Mouse (Mus musculus): ENCODE measurements around the gene Gm10217.

Gene Gm10217

DNA sequence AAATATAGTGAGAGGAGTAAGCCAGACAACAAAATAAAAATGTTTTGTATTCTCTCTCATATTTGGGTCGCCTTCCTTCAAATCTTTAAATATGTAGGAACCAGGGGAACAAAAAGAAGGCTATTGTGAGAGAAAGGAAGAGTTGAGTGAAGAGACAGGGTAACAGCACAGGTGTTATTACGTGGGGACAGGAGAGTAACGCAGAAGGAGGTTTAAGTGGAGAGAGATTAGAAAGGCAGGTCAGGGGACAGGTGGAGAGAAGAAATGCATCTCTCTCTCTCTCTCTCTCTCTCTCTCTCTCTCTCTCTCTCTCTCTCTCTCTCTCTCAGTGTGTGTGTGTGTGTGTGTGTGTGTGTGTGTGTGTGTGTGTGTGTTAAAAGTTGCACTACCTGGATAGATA lies at the start of gene Gm10217:
Gene Gm10217 (plus strand): TSS at position 301 of the 400 bp plus-strand sequence.
- in situ Hi-C loops (cut with MboI, MseI) = no loop called here

DNA sequence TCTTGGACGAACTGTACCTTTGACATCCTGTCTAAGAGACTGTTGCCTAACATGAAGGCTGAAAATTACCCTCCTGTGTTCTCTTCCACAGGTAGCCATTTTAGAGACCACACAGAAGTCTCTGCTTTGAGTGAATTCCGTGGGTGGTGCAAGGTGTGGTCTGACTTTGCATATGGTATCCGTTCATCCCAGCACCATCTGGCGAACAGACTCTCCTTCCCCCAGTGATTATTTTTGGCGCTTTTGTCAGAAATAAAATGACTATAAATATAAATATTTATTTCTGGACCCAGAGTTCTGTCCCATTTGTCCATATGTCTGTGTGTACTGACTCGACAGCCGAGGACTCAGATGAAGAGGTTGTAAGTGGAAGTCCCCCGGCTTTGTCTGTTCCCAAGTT lies 39.3 kb upstream of the Gm10217 start:
- in situ Hi-C loops (cut with MboI, MseI) = no loop called here

DNA sequence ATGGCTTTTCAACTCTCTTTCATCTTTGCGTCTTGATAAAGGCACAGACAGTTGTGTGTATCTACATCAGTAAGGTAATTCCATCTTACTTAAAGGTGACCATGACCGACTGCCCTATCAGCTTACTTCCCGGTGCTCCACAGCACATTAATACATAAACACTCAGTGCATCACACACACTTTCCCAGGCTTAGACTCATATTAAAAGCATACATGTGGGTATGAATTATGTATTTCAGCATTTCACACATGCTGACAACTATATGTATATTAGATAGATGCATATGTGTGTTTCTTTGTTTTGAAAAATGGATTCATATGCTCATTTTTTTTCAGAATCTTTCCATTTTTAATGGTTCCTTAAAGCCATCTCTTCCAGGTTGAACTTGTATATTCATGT lies 23.8 kb upstream of the Gm10217 start:
- in situ Hi-C loops (cut with MboI, MseI) = no loop called here

DNA sequence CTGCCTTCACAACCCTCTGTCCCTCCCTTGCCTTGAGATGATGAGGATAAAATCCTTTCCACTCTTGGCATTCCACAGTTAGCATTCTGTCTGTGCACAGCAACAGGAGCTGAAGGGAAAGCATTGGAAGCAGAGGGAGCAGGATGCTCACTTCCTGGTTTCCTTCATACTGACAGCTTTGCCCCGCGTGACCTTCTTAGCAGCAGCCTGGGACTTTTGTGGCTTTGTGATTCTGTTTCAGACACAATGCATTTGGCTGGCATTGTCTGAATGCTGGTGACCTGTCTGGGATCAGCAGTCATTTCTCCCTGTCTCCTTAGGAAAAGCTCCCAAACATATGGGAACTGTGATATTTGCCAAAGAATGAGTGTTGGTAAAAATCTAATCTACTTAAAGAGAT lies 4.8 kb upstream of the Gm10217 start:
- in situ Hi-C loops (cut with MboI, MseI) = no loop called here

DNA sequence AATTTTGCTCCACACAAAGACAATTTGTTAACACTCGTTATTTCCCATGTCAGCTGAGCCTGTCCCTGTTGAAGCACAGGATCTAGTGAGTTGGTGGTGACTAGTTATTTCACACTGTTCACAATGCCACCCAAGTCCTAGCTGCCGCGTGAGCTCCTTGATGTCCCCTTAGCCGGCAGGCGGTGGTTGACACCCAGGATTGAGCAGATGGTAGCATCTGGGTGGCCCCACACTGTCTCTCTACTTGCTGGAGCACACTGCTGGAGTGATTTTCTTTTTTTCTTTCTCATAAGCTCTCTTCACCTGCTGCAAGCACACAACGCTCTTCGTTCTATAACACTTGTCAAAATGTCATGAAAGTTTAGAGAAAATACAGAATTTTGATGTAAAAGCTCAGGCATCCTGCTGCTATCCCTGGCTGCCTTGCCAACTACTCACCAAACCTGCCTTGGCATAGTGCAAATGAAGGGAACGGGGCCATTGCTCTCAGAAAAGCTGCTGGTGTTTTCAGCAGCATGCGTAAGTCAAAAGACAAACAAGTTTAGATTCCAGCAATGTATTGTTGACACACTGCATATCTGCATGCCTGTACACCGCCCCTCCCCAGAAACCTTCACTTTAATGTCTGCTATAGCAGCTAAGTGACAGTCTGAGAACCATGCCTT lies 3.4 kb upstream of the Gm10217 start:
- in situ Hi-C loops (cut with MboI, MseI) = no loop called here

DNA sequence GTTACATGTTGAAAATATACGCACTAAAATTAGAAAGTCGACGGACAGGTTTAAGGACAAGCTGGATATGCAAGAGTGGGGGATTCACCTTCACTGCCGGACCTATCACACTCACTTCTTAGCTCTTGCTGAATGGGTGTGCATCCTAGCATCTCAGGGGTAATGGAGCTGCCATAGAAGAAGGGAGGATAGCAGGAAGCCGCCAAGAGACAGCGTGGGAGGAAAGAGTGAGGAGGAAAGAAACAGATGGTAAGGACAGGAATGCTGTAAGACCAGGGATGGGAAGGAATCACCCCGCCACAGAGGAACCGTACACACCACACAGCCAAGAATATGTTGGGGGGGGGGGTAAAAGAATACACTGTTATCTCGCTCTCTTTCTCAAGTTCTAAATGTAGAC lies 1.1 kb downstream of the Gm10217 start:
- in situ Hi-C loops (cut with MboI, MseI) = no loop called here

DNA sequence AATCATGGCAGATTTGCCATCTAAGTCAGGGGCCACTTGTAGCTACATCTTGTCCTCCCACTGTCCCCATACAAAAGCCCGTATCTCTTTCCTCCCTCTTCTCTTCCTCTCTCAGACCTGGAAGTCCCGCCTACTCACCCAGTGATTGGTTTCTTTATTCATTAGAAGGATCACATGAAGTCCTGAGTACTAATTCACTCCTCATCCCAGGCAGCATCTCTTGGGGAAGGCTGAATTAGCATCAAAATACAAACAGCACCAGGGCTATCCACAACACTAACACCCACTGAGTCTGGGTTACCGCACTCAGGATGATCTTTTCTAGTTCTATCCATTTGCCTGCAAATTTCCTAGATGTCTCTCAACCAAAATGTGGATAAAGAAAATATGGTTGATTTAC lies 4.0 kb downstream of the Gm10217 start:
- in situ Hi-C loops (cut with MboI, MseI) = no loop called here

DNA sequence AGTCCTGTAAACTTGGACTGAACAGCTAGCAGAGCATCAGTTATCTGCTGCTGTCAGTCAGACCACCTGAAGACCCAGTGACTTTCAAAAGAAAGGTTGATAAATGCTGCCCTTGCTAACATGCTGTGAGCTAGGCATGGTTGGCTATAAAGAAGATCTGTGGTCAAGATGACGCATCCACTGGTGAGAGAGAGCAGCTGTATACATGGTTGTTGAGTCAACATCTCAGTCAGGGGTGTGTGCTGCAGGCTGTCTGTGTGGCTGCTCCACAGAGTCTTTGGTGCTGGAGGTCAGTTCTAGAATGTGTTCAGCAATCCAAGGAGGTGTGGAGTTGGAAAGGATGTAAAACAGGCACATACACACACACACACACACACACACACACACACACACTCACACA lies 12.2 kb downstream of the Gm10217 start:
- in situ Hi-C loops (cut with MboI, MseI) = no loop called here

DNA sequence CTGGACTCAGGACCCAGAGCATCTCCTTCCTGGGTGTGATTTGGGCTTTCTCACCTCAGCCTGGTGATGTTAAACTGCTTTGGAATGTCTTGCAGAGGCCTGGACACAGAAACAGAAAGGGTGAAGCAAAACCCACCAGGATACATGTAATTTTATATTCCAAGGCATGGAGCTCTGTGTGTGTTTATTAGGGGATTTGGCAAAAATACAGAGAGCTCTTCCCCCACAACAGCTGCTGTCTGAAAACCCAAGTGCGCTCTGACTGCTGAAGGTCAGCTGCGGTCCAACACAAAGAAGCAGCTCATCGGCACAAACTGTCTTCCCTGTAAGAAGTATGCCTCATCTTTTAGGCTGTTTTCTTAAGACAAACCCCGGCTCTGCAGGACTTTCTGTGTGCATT lies 15.9 kb downstream of the Gm10217 start:
- in situ Hi-C loops (cut with MboI, MseI) = no loop called here

DNA sequence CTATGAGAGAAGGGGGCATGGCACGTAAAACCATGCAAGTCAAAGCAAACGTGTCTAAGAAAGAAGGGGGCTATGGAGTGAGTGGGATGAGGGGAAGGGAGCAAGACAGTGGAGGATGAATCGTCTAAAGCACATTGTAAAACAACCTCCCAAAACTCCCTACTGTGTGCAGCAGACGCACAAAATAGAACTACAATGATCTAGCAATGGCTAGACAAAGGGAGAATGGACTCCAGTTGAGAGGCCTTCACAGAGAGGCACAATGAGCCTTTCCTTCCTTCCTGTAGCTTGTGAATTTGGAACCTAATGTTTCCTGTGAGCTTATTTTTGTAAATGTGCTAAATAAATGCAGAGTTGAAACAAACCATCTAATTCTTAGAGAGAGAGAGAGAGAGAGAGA lies 22.7 kb downstream of the Gm10217 start:
- in situ Hi-C loops (cut with MboI, MseI) = no loop called here

DNA sequence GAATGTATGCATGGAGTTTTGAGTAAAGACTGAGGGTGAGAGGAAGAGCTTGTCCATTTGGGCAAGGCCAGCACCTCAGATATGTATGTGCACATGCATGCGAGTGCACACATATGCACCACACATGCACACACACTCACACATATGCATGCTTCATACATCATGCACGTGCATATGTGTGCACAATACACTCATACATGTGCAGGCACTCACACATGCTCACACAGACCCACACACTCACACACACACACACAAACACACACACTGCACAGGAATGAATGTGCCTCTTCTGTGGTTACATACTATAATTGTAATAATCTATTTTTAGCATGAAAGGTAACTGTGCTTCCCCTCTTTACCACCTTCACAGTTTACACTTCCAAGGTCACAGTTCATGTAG lies 35.1 kb downstream of the Gm10217 start:
- in situ Hi-C loops (cut with MboI, MseI) = no loop called here

DNA sequence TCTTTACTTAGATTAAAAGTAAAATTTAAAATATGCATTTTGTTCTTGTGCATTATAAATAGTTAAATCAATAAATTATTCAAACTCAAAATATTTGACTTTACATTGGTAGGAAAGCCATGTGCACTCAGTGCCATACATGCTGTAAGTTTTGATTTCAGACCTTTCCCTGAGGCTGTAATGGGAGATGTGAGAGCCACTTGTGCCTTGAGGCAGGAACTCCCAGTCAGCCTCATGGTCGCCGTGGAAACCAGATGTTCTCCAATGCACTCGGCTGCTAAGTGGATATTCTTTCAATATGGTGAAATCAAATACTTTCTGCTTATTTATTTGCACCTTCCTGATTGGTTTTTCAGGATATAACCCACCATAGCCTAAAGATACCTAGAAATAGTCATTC lies 35.6 kb downstream of the Gm10217 start:
- in situ Hi-C loops (cut with MboI, MseI) = no loop called here

Measured in regulatory T cell (primary cell).